Mouse (Mus musculus): Measurements from ENCODE around the gene Skap1. TPM values are rescaled to one million over a fixed set of nuclear protein-coding genes. Genes with fewer than 3 reads are reported as not detected.
"Not testable (repeated sequence)": the region's sequence is repeated elsewhere in the genome, so short reads cannot be mapped to it uniquely, and the experiment has no call there.

The Skap1 gene
- total RNA-seq, 2 experiments from 2014 or later = 1.3 to 1.9 TPM

- intact Hi-C loops (cut with DNase I) = loop anchor here (2.0 to 5.0 kb wide), 2 partner anchors 121 to 395 kb away; no protein-coding TSS in a partner anchor
- peak; percentile 35 to 70 for DNase-seq (ENCODE audit: low spot score in 2 of 2)
Measured at GRCm38 (mm10) chr11:96673792-96674191, 209.4 kb downstream of the Skap1 start.

- no peak for DNase-seq (ENCODE audit: low spot score in 2 of 2)
- intact Hi-C loops (cut with DNase I) = loop anchor here (5.0 kb wide), 1 partner anchor 123 kb away; no protein-coding TSS in a partner anchor
Measured at GRCm38 (mm10) chr11:96674786-96675365, 210.5 kb downstream of the Skap1 start.

- intact Hi-C loops (cut with DNase I) = no loop called here
- peak in 1 of 2 experiments; percentile 84 for DNase-seq (ENCODE audit: low spot score in 2 of 2)
Measured at GRCm38 (mm10) chr11:96678026-96678425, 213.6 kb downstream of the Skap1 start.

- intact Hi-C loops (cut with DNase I) = no loop called here
- peak in 1 of 2 experiments; percentile 70 for DNase-seq (ENCODE audit: low spot score in 2 of 2)
Measured at GRCm38 (mm10) chr11:96679026-96679425, 214.6 kb downstream of the Skap1 start.

GRCm38 (mm10) chr11:96685381-96685780 lies 221.0 kb downstream of the Skap1 start:
- DNase-seq (ENCODE audit: low spot score in 2 of 2) = no peak

GRCm38 (mm10) chr11:96686713-96687280 lies 222.4 kb downstream of the Skap1 start:
- intact Hi-C loops (cut with DNase I) = no loop called here
- DNase-seq (ENCODE audit: low spot score in 2 of 2) = no peak

More at GRCm38 (mm10) chr11:96685381-96685780, 221.0 kb downstream of the Skap1 start:
- intact Hi-C loops (cut with DNase I) = no loop called here

- intact Hi-C loops (cut with DNase I) = no loop called here
- DNase-seq (ENCODE audit: low spot score in 2 of 2) = no peak
Measured at GRCm38 (mm10) chr11:96692250-96692649, 227.9 kb downstream of the Skap1 start.

GRCm38 (mm10) chr11:96693360-96693759 lies 229.0 kb downstream of the Skap1 start:
- DNase-seq (ENCODE audit: low spot score in 2 of 2) = no peak
- intact Hi-C loops (cut with DNase I) = no loop called here

- intact Hi-C loops (cut with DNase I) = no loop called here
- DNase-seq (ENCODE audit: low spot score in 2 of 2) = no peak
Measured at GRCm38 (mm10) chr11:96694774-96695173, 230.4 kb downstream of the Skap1 start.

GRCm38 (mm10) chr11:96696168-96696727 lies 231.9 kb downstream of the Skap1 start:
- DNase-seq (ENCODE audit: low spot score in 2 of 2) = peak in 1 of 2 experiments; percentile 35
- intact Hi-C loops (cut with DNase I) = no loop called here

GRCm38 (mm10) chr11:96696842-96697455 lies 232.6 kb downstream of the Skap1 start:
- peak in 1 of 2 experiments; percentile 17 for DNase-seq (ENCODE audit: low spot score in 2 of 2)
- intact Hi-C loops (cut with DNase I) = no loop called here

- intact Hi-C loops (cut with DNase I) = no loop called here
- DNase-seq (ENCODE audit: low spot score in 2 of 2) = no peak
Measured at GRCm38 (mm10) chr11:96697467-96697866, 233.1 kb downstream of the Skap1 start.

- intact Hi-C loops (cut with DNase I) = no loop called here
- no peak for DNase-seq (ENCODE audit: low spot score in 2 of 2)
Measured at GRCm38 (mm10) chr11:96703813-96704212, 239.4 kb downstream of the Skap1 start.

- no peak for DNase-seq (ENCODE audit: low spot score in 2 of 2)
- intact Hi-C loops (cut with DNase I) = no loop called here
Measured at GRCm38 (mm10) chr11:96711268-96711667, 246.9 kb downstream of the Skap1 start.

GRCm38 (mm10) chr11:96711670-96712069 lies 247.3 kb downstream of the Skap1 start:
- intact Hi-C loops (cut with DNase I) = no loop called here
- DNase-seq (ENCODE audit: low spot score in 2 of 2) = no peak

- DNase-seq (ENCODE audit: low spot score in 2 of 2) = peak in 1 of 2 experiments; percentile 13
- intact Hi-C loops (cut with DNase I) = no loop called here
Measured at GRCm38 (mm10) chr11:96713210-96714005, 249.0 kb downstream of the Skap1 start.

GRCm38 (mm10) chr11:96714011-96714410 lies 249.6 kb downstream of the Skap1 start:
- intact Hi-C loops (cut with DNase I) = no loop called here
- DNase-seq (ENCODE audit: low spot score in 2 of 2) = no peak

GRCm38 (mm10) chr11:96715168-96715567 lies 250.8 kb downstream of the Skap1 start:
- intact Hi-C loops (cut with DNase I); DNase-seq (ENCODE audit: low spot score in 2 of 2): not testable (repeated sequence)

GRCm38 (mm10) chr11:96718609-96719008 lies 254.2 kb downstream of the Skap1 start:
- intact Hi-C loops (cut with DNase I) = no loop called here
- no peak for DNase-seq (ENCODE audit: low spot score in 2 of 2)

GRCm38 (mm10) chr11:96725833-96726232 lies 261.4 kb downstream of the Skap1 start:
- intact Hi-C loops (cut with DNase I) = no loop called here
- no peak for DNase-seq (ENCODE audit: low spot score in 2 of 2)

Data from left cerebral cortex, postnatal 25 days (tissue).